Mouse (Mus musculus): ENCODE measurements around the gene Commd7. TPM values are rescaled to one million over a fixed set of nuclear protein-coding genes. Genes with fewer than 3 reads are reported as not detected.

Gene Commd7
- polyA plus RNA-seq (2012; rRNA removed): 11.9 and 12.3 TPM in 2 replicates

DNA sequence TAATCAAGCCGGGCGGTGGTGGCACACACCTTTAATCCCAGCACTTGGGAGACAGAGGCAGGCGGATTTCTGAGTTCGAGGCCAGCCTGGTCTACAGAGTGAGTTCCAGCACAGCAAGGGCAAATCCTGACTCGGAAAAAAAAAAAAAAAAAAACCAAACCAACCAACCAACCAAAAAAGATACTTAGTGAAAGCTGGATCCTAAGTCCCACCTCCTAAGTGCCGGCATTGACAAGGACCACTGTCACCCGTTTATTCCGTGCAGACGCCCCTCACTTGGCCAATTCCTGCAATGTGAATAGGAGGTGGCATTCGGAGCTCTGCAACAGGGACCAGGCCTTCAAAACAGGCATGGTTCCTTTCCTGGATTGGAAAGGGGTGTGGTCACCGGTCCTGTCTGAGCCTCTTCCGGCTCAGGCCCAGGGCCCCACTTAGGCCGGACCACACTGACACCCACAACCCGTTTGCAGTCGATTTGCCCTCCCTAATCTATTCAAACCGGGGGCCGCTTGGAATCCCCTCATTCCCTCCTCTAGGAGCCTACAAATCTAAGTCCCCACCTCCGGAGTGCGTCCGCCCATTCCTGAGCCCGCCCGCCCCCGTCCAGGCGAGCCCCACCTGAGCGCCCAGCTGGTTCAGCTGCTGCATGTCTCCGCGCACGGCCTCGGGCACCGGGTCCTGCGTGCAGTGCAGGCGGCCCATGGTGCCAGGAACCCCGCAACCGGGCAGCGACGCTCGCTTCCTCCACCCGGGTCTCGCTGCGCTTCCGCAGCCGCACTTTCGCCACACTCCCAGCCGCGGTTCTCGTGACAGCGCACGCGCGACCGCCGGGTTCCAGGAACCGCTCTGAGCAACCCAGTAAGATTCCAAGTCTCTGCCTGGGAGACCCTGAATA, at the start of gene Commd7:
Gene Commd7, minus strand, starts transcription at position 806 of the 895 bp plus-strand sequence.

DNA sequence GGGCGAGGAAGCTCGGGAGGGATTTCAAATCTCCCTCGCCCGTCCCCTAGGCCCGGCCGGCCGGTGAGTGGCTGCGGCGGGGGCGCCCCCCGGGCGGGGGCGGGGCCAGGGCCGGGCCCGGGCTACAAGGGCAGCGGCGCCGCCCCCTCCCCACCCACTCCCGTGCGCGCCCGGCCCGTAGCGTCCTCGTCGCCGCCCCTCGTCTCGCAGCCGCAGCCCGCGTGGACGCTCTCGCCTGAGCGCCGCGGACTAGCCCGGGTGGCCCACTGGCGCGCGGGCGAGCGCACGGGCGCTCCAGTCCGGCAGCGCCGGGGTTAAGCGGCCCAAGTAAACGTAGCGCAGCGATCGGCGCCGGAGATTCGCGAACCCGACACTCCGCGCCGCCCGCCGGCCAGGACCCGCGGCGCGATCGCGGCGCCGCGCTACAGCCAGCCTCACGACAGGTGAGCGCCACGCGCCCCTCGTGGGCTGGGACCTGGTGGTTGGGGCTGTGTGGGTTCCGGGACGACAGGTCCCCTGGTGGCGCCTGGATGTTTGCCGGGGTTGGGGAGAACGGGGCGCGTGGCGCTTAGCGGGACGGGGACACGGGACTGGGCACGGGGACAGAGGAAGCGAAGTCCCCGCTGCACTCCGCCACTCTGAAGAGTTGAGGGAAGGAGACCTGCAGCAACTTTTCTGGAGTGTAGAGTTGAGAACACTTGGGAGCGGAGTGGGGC, 16.9 kb upstream of the Commd7 start, which contains the start of gene Dnmt3b:
Gene Dnmt3b, plus strand, starts transcription at position 153 of the 716 bp plus-strand sequence.

Other genes starting within 250 kb of the Commd7 start
- not detected in 2 replicates for gene 4930404H24Rik, start 140.0 kb downstream of the Commd7 start, polyA plus RNA-seq (2012; rRNA removed)
- gene Nol4l, start 102.8 kb downstream of the Commd7 start, polyA plus RNA-seq (2012; rRNA removed): 5.9 and 7.2 TPM in 2 replicates
- gene Dnmt3b, start 16.7 kb upstream of the Commd7 start, polyA plus RNA-seq (2012; rRNA removed): 0.73 and 0.94 TPM in 2 replicates
- not detected in 2 replicates for gene Dnmt3c, start 63.9 kb upstream of the Commd7 start, polyA plus RNA-seq (2012; rRNA removed)
- gene Mapre1, start 108.5 kb upstream of the Commd7 start, polyA plus RNA-seq (2012; rRNA removed): 1.7 and 2.0 TPM in 2 replicates
- 0.04 and 0.22 TPM in 2 replicates for gene Efcab8, start 147.2 kb upstream of the Commd7 start, polyA plus RNA-seq (2012; rRNA removed)
- not detected in 2 replicates for gene Sun5, start 238.3 kb upstream of the Commd7 start, polyA plus RNA-seq (2012; rRNA removed)
- not detected in 2 replicates for gene Bpifb2, start 242.3 kb upstream of the Commd7 start, polyA plus RNA-seq (2012; rRNA removed)

Data from stomach, adult 2 months (tissue).